ENCODE assay signal across 14 mouse cellular contexts in genomic region chr11:77673428-77673991, GRCm38 (mm10). TPM values are rescaled to one million over a fixed set of nuclear protein-coding genes. Genes with fewer than 3 reads are reported as not detected.
DNase-seq lines count a peak whose midpoint lies in the region; ATAC-seq and TF ChIP-seq lines count a peak whose summit lies in the region.
"Had no signal": no experiment of that assay in that cellular context is flagged by ENCODE, and none has a peak within 500 bp of the region (broad histone marks: within the 10 kb centered on the region; RNA-seq: fewer than 3 reads in every experiment).

No protein-coding gene starts in this region.

- peak; percentile 27 for DNase-seq in embryo, embryonic 10 days (ENCODE audit: low spot score)
- no peak for DNase-seq in embryo, embryonic 9.5 days (ENCODE audit: extremely low spot score)
- DNase-seq in midbrain, postnatal 0 days (ENCODE audit: low spot score) = no peak
- peak; percentile 8 for DNase-seq in embryo, embryonic 11 days
- peak; percentile 28 for DNase-seq in retina, embryonic 14.5 days (ENCODE audit: low spot score)
- DNase-seq in cerebellum, postnatal 10 days = no peak
- no peak for DNase-seq in Muller cell, postnatal 12 days (ENCODE audit: inconsistent ontology term)
- DNase-seq: adrenal gland, adult 8-10 months; cerebellum, adult 9-10 months had no signal

- no peaks in the 10 kb centered on the region for H3K9me3 ChIP-seq in midbrain, postnatal 0 days (ENCODE audit: low read length)
- H3K9me3 ChIP-seq in midbrain, embryonic 16.5 days (replicated peaks; ENCODE audit: control insufficient read depth, low read length, poor library complexity, severe bottlenecking) = 0 out of 2 replicates have a peak, but pooled peaks cover 5% of the 10 kb centered on the region
- H3K9me3 ChIP-seq: limb, embryonic 15.5 days had no signal

- WGBS in midbrain, postnatal 0 days = 71% methylated on average over 4 of the region's 4 CpGs
- 73% methylated on average over 4 of the region's 4 CpGs for WGBS in midbrain, embryonic 16.5 days

- no peaks in the 10 kb centered on the region for H3K27me3 ChIP-seq in midbrain, postnatal 0 days (ENCODE audit: insufficient read depth, low read length)
- H3K27me3 ChIP-seq in midbrain, embryonic 16.5 days (ENCODE audit: control insufficient read depth, insufficient read depth, low read depth, low read length) = no peaks in the 10 kb centered on the region
- H3K27me3 ChIP-seq: hindbrain, embryonic 15.5 days; limb, embryonic 15.5 days; midbrain, embryonic 12.5 days had no signal

- peak; percentile 16; the same call in 1 of the 2 replicates for TF ChIP-seq CTCF in midbrain, postnatal 0 days (IDR thresholded peaks at IDR 0.05)

- H3K36me3 ChIP-seq in midbrain, postnatal 0 days (ENCODE audit: insufficient read depth, low read length) = no peaks in the 10 kb centered on the region
- no peaks in the 10 kb centered on the region for H3K36me3 ChIP-seq in midbrain, embryonic 16.5 days (ENCODE audit: control insufficient read depth, insufficient read depth, low read length)
- H3K36me3 ChIP-seq: hindbrain, embryonic 15.5 days; limb, embryonic 15.5 days; midbrain, embryonic 12.5 days had no signal

- H3K9ac ChIP-seq in midbrain, postnatal 0 days (replicated peaks; ENCODE audit: low read length, poor library complexity, severe bottlenecking) = no peak overlapping the region
- H3K9ac ChIP-seq in midbrain, embryonic 16.5 days (ENCODE audit: low read depth, low read length) = no peak overlapping the region
- H3K9ac ChIP-seq: hindbrain, embryonic 15.5 days; limb, embryonic 15.5 days; midbrain, embryonic 12.5 days had no signal

- no peaks in the 10 kb centered on the region for H3K4me1 ChIP-seq in midbrain, postnatal 0 days (ENCODE audit: insufficient read depth, low read length)
- no peaks in the 10 kb centered on the region for H3K4me1 ChIP-seq in midbrain, embryonic 16.5 days (ENCODE audit: control insufficient read depth, insufficient read depth, low read length)
- H3K4me1 ChIP-seq: hindbrain, embryonic 15.5 days; limb, embryonic 15.5 days; midbrain, embryonic 12.5 days had no signal

- no peak overlapping the region for H3K4me2 ChIP-seq in midbrain, postnatal 0 days (ENCODE audit: low read depth, low read length, poor library complexity, severe bottlenecking)
- no peak overlapping the region for H3K4me2 ChIP-seq in midbrain, embryonic 16.5 days (ENCODE audit: low read length)
- H3K4me2 ChIP-seq: hindbrain, embryonic 15.5 days; limb, embryonic 15.5 days; midbrain, embryonic 12.5 days had no signal

- no peak for ATAC-seq in midbrain, postnatal 0 days (ENCODE audit: low FRiP score)
- ATAC-seq in midbrain, embryonic 16.5 days = no peak

- no peak overlapping the region for H3K4me3 ChIP-seq in midbrain, postnatal 0 days (ENCODE audit: low read depth, low read length)
- no peak overlapping the region for H3K4me3 ChIP-seq in midbrain, embryonic 16.5 days (ENCODE audit: low read depth, low read length)
- H3K4me3 ChIP-seq: hindbrain, embryonic 15.5 days; limb, embryonic 15.5 days; midbrain, embryonic 12.5 days had no signal

- no peak overlapping the region for H3K27ac ChIP-seq in midbrain, postnatal 0 days (ENCODE audit: low read depth, low read length)
- H3K27ac ChIP-seq in midbrain, embryonic 16.5 days (ENCODE audit: low read length) = no peak overlapping the region
- H3K27ac ChIP-seq: hindbrain, embryonic 15.5 days; limb, embryonic 15.5 days; midbrain, embryonic 12.5 days had no signal

RNA-seq across cellular contexts. Expression of gene Nufip2, which starts 12.4 kb away (rescaled TPM):
- total RNA-seq in midbrain, postnatal 0 days (2014; rRNA removed) = 42.9 and 46.3 TPM in 2 replicates
- 3.0 and 5.3 TPM in 2 replicates for polyA plus RNA-seq in midbrain, postnatal 0 days (2015; fragmentation: Nextera tagmentation; extraction: Ambion mirVana)
- 2.9 and 3.2 TPM in 2 replicates for polyA plus RNA-seq in midbrain, embryonic 16.5 days (2015; fragmentation: Nextera tagmentation; extraction: Ambion mirVana)

RNA-seq across cellular contexts. Expression of gene Cryba1, which starts 51.6 kb away (rescaled TPM):
- total RNA-seq in midbrain, postnatal 0 days (2014; rRNA removed) = not detected in 2 replicates
- 0.21 TPM in 1 of 2 replicates, not detected in the other for polyA plus RNA-seq in midbrain, postnatal 0 days (2015; fragmentation: Nextera tagmentation; extraction: Ambion mirVana)
- polyA plus RNA-seq in midbrain, embryonic 16.5 days (2015; fragmentation: Nextera tagmentation; extraction: Ambion mirVana) = 0.24 and 0.47 TPM in 2 replicates
- total RNA-seq: adrenal gland, adult 8-10 months; granulocyte monocyte progenitor cell, adult 5-6 weeks had no signal
- polyA plus RNA-seq: limb, embryonic 15.5 days had no signal

Comparison
In these comparisons a context has a peak if more than half of its experiments do, and no peak if none do; other contexts are left out.
1. DNase-seq: peak in embryo, embryonic 10 days (single experiment), embryo, embryonic 11 days (single experiment) and retina, embryonic 14.5 days (single experiment); none in embryo, embryonic 9.5 days (single experiment), midbrain, postnatal 0 days (single experiment), cerebellum, postnatal 10 days (0 of 2) and Muller cell, postnatal 12 days (single experiment).